Mouse (Mus musculus) macrophage (primary cell): ENCODE results near the gene Cdh13. TPM values are rescaled to one million over a fixed set of nuclear protein-coding genes. Genes with fewer than 3 reads are reported as not detected.

Source experiments
- H3K27ac ChIP-seq: fragments of 350-480 bp; formaldehyde crosslinking; 2 replicates; pipeline ENCODE4 v1.9.0; 2021
- H3K36me3 ChIP-seq: fragments of 350-480 bp; formaldehyde crosslinking; 2 replicates; pipeline ENCODE4 v1.9.0; 2021; ENCODE audit errors: inconsistent target
- H3K4me3 ChIP-seq: fragments of 350-480 bp; formaldehyde crosslinking; 2 replicates; pipeline ENCODE4 v1.9.0; 2021; ENCODE audit errors: inconsistent target
- H3K79me2 ChIP-seq: fragments of 350-480 bp; formaldehyde crosslinking; 2 replicates; pipeline ENCODE4 v1.9.0; 2021; ENCODE audit errors: inconsistent target
- WGBS: methylation state at CpG from one replicate; pipeline ENCODE4 v1.1.7; 2026; ENCODE audit warnings: inconsistent platforms; ENCODE audit not compliant: missing documents; 5-methylcytosine and 5-hydroxymethylcytosine counted together
- polyA plus RNA-seq: library from polyadenylated mRNA; stranded (reverse); fragments of 250-400 nt; gene quantifications from 3 replicates; pipeline ENCODE4 v1.2.4, GENCODE M21; 2018; ENCODE audit warnings: inconsistent platforms

Gene Cdh13
- polyA plus RNA-seq, 1 experiment from 2014 or later = not detected

GRCm38 (mm10) chr8:119195695-119196094 is 912.2 kb downstream of the Cdh13 start:
- WGBS = 71% methylated on average over 8 of the region's 8 CpGs
- Histone ChIP-seq H3K27ac (no peak overlapping the region), H3K36me3 (no peaks in the 10 kb centered on the region), H3K79me2 (no peaks in the 10 kb centered on the region), H3K4me3 (no peak overlapping the region)

GRCm38 (mm10) chr8:119196486-119197150 is 913.1 kb downstream of the Cdh13 start:
- H3K27ac ChIP-seq = no peak overlapping the region
- H3K79me2 ChIP-seq = no peaks in the 10 kb centered on the region
- H3K36me3 ChIP-seq = no peaks in the 10 kb centered on the region
- H3K4me3 ChIP-seq = no peak overlapping the region
- WGBS = 84% methylated on average over 10 of the region's 10 CpGs

GRCm38 (mm10) chr8:119208567-119208966 is 925.0 kb downstream of the Cdh13 start:
- WGBS = 94% methylated on average over 9 of the region's 9 CpGs
- H3K4me3 ChIP-seq = no peak overlapping the region
- H3K27ac ChIP-seq = no peak overlapping the region
- H3K36me3 ChIP-seq = no peaks in the 10 kb centered on the region
- no peaks in the 10 kb centered on the region for H3K79me2 ChIP-seq

- Histone ChIP-seq H3K4me3 (no peak overlapping the region), H3K79me2 (no peaks in the 10 kb centered on the region), H3K36me3 (no peaks in the 10 kb centered on the region), H3K27ac (no peak overlapping the region)
- 0% methylated on average over 1 of the region's 1 CpGs for WGBS
Observed at GRCm38 (mm10) chr8:119224547-119224946, 941.0 kb downstream of the Cdh13 start.

- H3K4me3 ChIP-seq = no peak overlapping the region
- no peaks in the 10 kb centered on the region for H3K79me2 ChIP-seq
- WGBS = 58% methylated on average over 4 of the region's 4 CpGs
- no peaks in the 10 kb centered on the region for H3K36me3 ChIP-seq
- no peak overlapping the region for H3K27ac ChIP-seq
Observed at GRCm38 (mm10) chr8:119245181-119245580, 961.6 kb downstream of the Cdh13 start.

GRCm38 (mm10) chr8:119245641-119246040 is 962.1 kb downstream of the Cdh13 start:
- Histone ChIP-seq H3K79me2 (no peaks in the 10 kb centered on the region), H3K36me3 (no peaks in the 10 kb centered on the region), H3K4me3 (no peak overlapping the region), H3K27ac (no peak overlapping the region)
- 73% methylated on average over 1 of the region's 1 CpGs for WGBS

- WGBS = 97% methylated on average over 3 of the region's 3 CpGs
- H3K79me2 ChIP-seq = no peaks in the 10 kb centered on the region
Observed at GRCm38 (mm10) chr8:119254358-119254757, 970.8 kb downstream of the Cdh13 start.

GRCm38 (mm10) chr8:119258642-119259041 is 975.1 kb downstream of the Cdh13 start:
- no peak overlapping the region for H3K27ac ChIP-seq
- no peaks in the 10 kb centered on the region for H3K36me3 ChIP-seq
- WGBS = 32% methylated on average over 6 of the region's 11 CpGs

More at GRCm38 (mm10) chr8:119254358-119254757, 970.8 kb downstream of the Cdh13 start:
- Histone ChIP-seq H3K27ac (no peak overlapping the region), H3K36me3 (no peaks in the 10 kb centered on the region), H3K4me3 (no peak overlapping the region)

GRCm38 (mm10) chr8:119263750-119264149 is 980.2 kb downstream of the Cdh13 start:
- H3K4me3 ChIP-seq = no peak overlapping the region
- no peaks in the 10 kb centered on the region for H3K36me3 ChIP-seq
- WGBS = 86% methylated on average over 7 of the region's 7 CpGs
- H3K27ac ChIP-seq = no peak overlapping the region
- no peaks in the 10 kb centered on the region for H3K79me2 ChIP-seq

More at GRCm38 (mm10) chr8:119258642-119259041, 975.1 kb downstream of the Cdh13 start:
- Histone ChIP-seq H3K79me2 (no peaks in the 10 kb centered on the region), H3K4me3 (no peak overlapping the region)

- 90% methylated on average over 4 of the region's 4 CpGs for whole genome bisulfite sequencing
- H3K4me3 ChIP-seq = no peak overlapping the region
Observed at GRCm38 (mm10) chr8:119266304-119266703, 982.8 kb downstream of the Cdh13 start.

GRCm38 (mm10) chr8:119269576-119269975 is 986.0 kb downstream of the Cdh13 start:
- H3K27ac ChIP-seq = no peak overlapping the region

More at GRCm38 (mm10) chr8:119266304-119266703, 982.8 kb downstream of the Cdh13 start:
- Histone ChIP-seq H3K79me2 (no peaks in the 10 kb centered on the region), H3K36me3 (no peaks in the 10 kb centered on the region), H3K27ac (no peak overlapping the region)

GRCm38 (mm10) chr8:119270371-119270770 is 986.8 kb downstream of the Cdh13 start:
- no peaks in the 10 kb centered on the region for H3K79me2 ChIP-seq
- 85% methylated on average over 9 of the region's 9 CpGs for WGBS
- no peak overlapping the region for H3K4me3 ChIP-seq
- H3K27ac ChIP-seq = no peak overlapping the region
- H3K36me3 ChIP-seq = no peaks in the 10 kb centered on the region

More at GRCm38 (mm10) chr8:119269576-119269975, 986.0 kb downstream of the Cdh13 start:
- no peaks in the 10 kb centered on the region for H3K79me2 ChIP-seq
- H3K36me3 ChIP-seq = no peaks in the 10 kb centered on the region
- 29% methylated on average over 3 of the region's 3 CpGs for WGBS
- no peak overlapping the region for H3K4me3 ChIP-seq

- H3K4me3 ChIP-seq = no peak overlapping the region
- no peaks in the 10 kb centered on the region for H3K79me2 ChIP-seq
- no peak overlapping the region for H3K27ac ChIP-seq
- no peaks in the 10 kb centered on the region for H3K36me3 ChIP-seq
- WGBS = 74% methylated on average over 8 of the region's 8 CpGs
Observed at GRCm38 (mm10) chr8:119272891-119273290, 989.4 kb downstream of the Cdh13 start.

- WGBS = 89% methylated on average over 1 of the region's 1 CpGs
- no peak overlapping the region for H3K4me3 ChIP-seq
Observed at GRCm38 (mm10) chr8:119275442-119275841, 991.9 kb downstream of the Cdh13 start.

GRCm38 (mm10) chr8:119277047-119277451 is 993.5 kb downstream of the Cdh13 start:
- Histone ChIP-seq H3K36me3 (no peaks in the 10 kb centered on the region), H3K27ac (no peak overlapping the region), H3K4me3 (no peak overlapping the region), H3K79me2 (no peaks in the 10 kb centered on the region)
- 80% methylated on average over 3 of the region's 3 CpGs for WGBS

More at GRCm38 (mm10) chr8:119275442-119275841, 991.9 kb downstream of the Cdh13 start:
- no peak overlapping the region for H3K27ac ChIP-seq
- H3K79me2 ChIP-seq = no peaks in the 10 kb centered on the region
- no peaks in the 10 kb centered on the region for H3K36me3 ChIP-seq
